Mouse (Mus musculus): ENCODE data around the gene Ikzf4. TPM values are rescaled to one million over a fixed set of nuclear protein-coding genes. Genes with fewer than 3 reads are reported as not detected.

Ikzf4 gene
- total RNA-seq, 2 experiments from 2014 or later = 0.04 to 0.20 TPM

Other genes with a start within 250 kb of the Ikzf4 start
- not detected in 2 replicates for gene Slc39a5, start 244.8 kb downstream of the Ikzf4 start, total RNA-seq (2015)
- gene Slc39a5, start 244.8 kb downstream of the Ikzf4 start, total RNA-seq (2017) = not detected in 2 replicates
- gene Nabp2, start 234.5 kb downstream of the Ikzf4 start, total RNA-seq (2015) = 79.4 and 105 TPM in 2 replicates
- 68.8 and 72.2 TPM in 2 replicates for gene Nabp2, start 234.5 kb downstream of the Ikzf4 start, total RNA-seq (2017)
- 15.7 and 20.9 TPM in 2 replicates for gene Rnf41, start 234.3 kb downstream of the Ikzf4 start, total RNA-seq (2015)
- gene Rnf41, start 234.3 kb downstream of the Ikzf4 start, total RNA-seq (2017) = 20.1 and 21.0 TPM in 2 replicates
- gene Smarcc2, start 186.7 kb downstream of the Ikzf4 start, total RNA-seq (2015) = 70.4 and 74.5 TPM in 2 replicates
- 52.8 and 66.9 TPM in 2 replicates for gene Smarcc2, start 186.7 kb downstream of the Ikzf4 start, total RNA-seq (2017)
- gene Myl6, start 151.8 kb downstream of the Ikzf4 start, total RNA-seq (2015) = 760 and 847 TPM in 2 replicates
- gene Myl6, start 151.8 kb downstream of the Ikzf4 start, total RNA-seq (2017) = 1,168 and 1,230 TPM in 2 replicates
- gene Myl6b, start 147.3 kb downstream of the Ikzf4 start, total RNA-seq (2015) = 7.6 and 7.8 TPM in 2 replicates
- 0.64 and 1.7 TPM in 2 replicates for gene Myl6b, start 147.3 kb downstream of the Ikzf4 start, total RNA-seq (2017)
- gene Esyt1, start 120.1 kb downstream of the Ikzf4 start, total RNA-seq (2015) = 41.2 and 48.4 TPM in 2 replicates
- gene Esyt1, start 120.1 kb downstream of the Ikzf4 start, total RNA-seq (2017) = 77.6 and 85.1 TPM in 2 replicates
- gene Zc3h10, start 98.2 kb downstream of the Ikzf4 start, total RNA-seq (2015) = 5.9 and 6.7 TPM in 2 replicates
- 10.2 and 13.3 TPM in 2 replicates for gene Zc3h10, start 98.2 kb downstream of the Ikzf4 start, total RNA-seq (2017)
- 3,654 and 3,864 TPM in 2 replicates for gene Rpl41, start 96.7 kb downstream of the Ikzf4 start, total RNA-seq (2015)
- 3,114 and 3,805 TPM in 2 replicates for gene Rpl41, start 96.7 kb downstream of the Ikzf4 start, total RNA-seq (2017)
- gene Pa2g4, start 80.0 kb downstream of the Ikzf4 start, total RNA-seq (2015) = 504 and 526 TPM in 2 replicates
- 351 and 437 TPM in 2 replicates for gene Pa2g4, start 80.0 kb downstream of the Ikzf4 start, total RNA-seq (2017)
- 2.1 and 2.9 TPM in 2 replicates for gene Erbb3, start 56.3 kb downstream of the Ikzf4 start, total RNA-seq (2015)
- 1.7 and 2.1 TPM in 2 replicates for gene Erbb3, start 56.3 kb downstream of the Ikzf4 start, total RNA-seq (2017)
- gene Rps26, start 19.2 kb downstream of the Ikzf4 start, total RNA-seq (2015) = 2,069 and 2,075 TPM in 2 replicates
- 838 and 883 TPM in 2 replicates for gene Rps26, start 19.2 kb downstream of the Ikzf4 start, total RNA-seq (2017)
- gene Suox, start 28.1 kb upstream of the Ikzf4 start, total RNA-seq (2015) = 2.0 and 2.2 TPM in 2 replicates
- 4.8 and 5.6 TPM in 2 replicates for gene Suox, start 28.1 kb upstream of the Ikzf4 start, total RNA-seq (2017)
- 33.1 and 40.2 TPM in 2 replicates for gene Rab5b, start 50.3 kb upstream of the Ikzf4 start, total RNA-seq (2015)
- gene Rab5b, start 50.3 kb upstream of the Ikzf4 start, total RNA-seq (2017) = 47.9 and 50.6 TPM in 2 replicates
- 0.12 and 0.68 TPM in 2 replicates for gene Pmel, start 58.2 kb upstream of the Ikzf4 start, total RNA-seq (2015)
- gene Pmel, start 58.2 kb upstream of the Ikzf4 start, total RNA-seq (2017) = 0.96 TPM in 1 of 2 replicates, not detected in the other
- gene Cdk2, start 59.0 kb upstream of the Ikzf4 start, total RNA-seq (2015) = 83.1 and 98.3 TPM in 2 replicates
- 65.8 and 68.0 TPM in 2 replicates for gene Cdk2, start 59.0 kb upstream of the Ikzf4 start, total RNA-seq (2017)
- gene Dgka, start 98.9 kb upstream of the Ikzf4 start, total RNA-seq (2015) = 9.6 and 13.0 TPM in 2 replicates
- gene Dgka, start 98.9 kb upstream of the Ikzf4 start, total RNA-seq (2017) = 9.1 and 10.7 TPM in 2 replicates
- gene Pym1, start 101.9 kb upstream of the Ikzf4 start, total RNA-seq (2015) = 36.6 and 37.7 TPM in 2 replicates
- gene Pym1, start 101.9 kb upstream of the Ikzf4 start, total RNA-seq (2017) = 38.9 and 53.4 TPM in 2 replicates
- 4.8 and 5.3 TPM in 2 replicates for gene Mmp19, start 144.9 kb upstream of the Ikzf4 start, total RNA-seq (2015)
- 12.8 and 15.5 TPM in 2 replicates for gene Mmp19, start 144.9 kb upstream of the Ikzf4 start, total RNA-seq (2017)
- 14.9 and 19.2 TPM in 2 replicates for gene Dnajc14, start 158.1 kb upstream of the Ikzf4 start, total RNA-seq (2015)
- gene Dnajc14, start 158.1 kb upstream of the Ikzf4 start, total RNA-seq (2017) = 33.4 and 36.4 TPM in 2 replicates
- 5.5 and 7.2 TPM in 2 replicates for gene Tmem198b, start 158.4 kb upstream of the Ikzf4 start, total RNA-seq (2015)
- gene Tmem198b, start 158.4 kb upstream of the Ikzf4 start, total RNA-seq (2017) = 2.8 and 6.0 TPM in 2 replicates
- gene Sarnp, start 171.3 kb upstream of the Ikzf4 start, total RNA-seq (2015) = 245 and 268 TPM in 2 replicates
- gene Sarnp, start 171.3 kb upstream of the Ikzf4 start, total RNA-seq (2017) = 250 and 268 TPM in 2 replicates
- gene Ormdl2, start 175.7 kb upstream of the Ikzf4 start, total RNA-seq (2015) = 58.1 and 62.7 TPM in 2 replicates
- gene Ormdl2, start 175.7 kb upstream of the Ikzf4 start, total RNA-seq (2017) = 65.6 and 105 TPM in 2 replicates
- gene Gdf11, start 245.7 kb upstream of the Ikzf4 start, total RNA-seq (2015) = 0.07 TPM in 1 of 2 replicates, not detected in the other
- gene Gdf11, start 245.7 kb upstream of the Ikzf4 start, total RNA-seq (2017) = 0.34 TPM in 1 of 2 replicates, not detected in the other

Data from megakaryocyte progenitor cell, adult 5-6 weeks (primary cell).